Mouse (Mus musculus) heart, embryonic 16.5 days (tissue): Measurements from ENCODE around the gene Cyp4a32. TPM values are rescaled to one million over a fixed set of nuclear protein-coding genes. Genes with fewer than 3 reads are reported as not detected.
"Not testable (repeated sequence)": the region's sequence is repeated elsewhere in the genome, so short reads cannot be mapped to it uniquely, and the experiment has no call there.

Experiments used
- ATAC-seq: fragments of 200-750 bp; cut with Nextera tagmentation; replicated peaks from 2 replicates; pipeline ENCODE4 v1.8.0; 2017; ENCODE audit warnings: moderate number of reproducible peaks; ENCODE audit not compliant: insufficient read depth, low FRiP score; ENCODE audit errors: extremely low read depth
- H3K27ac ChIP-seq: fragments of 300-500 bp; sonication (generic); 2 replicates; pipeline ENCODE4 v1.5.1; 2014; ENCODE audit warnings: mild to moderate bottlenecking, low read length, control low read depth, moderate library complexity
- H3K27me3 ChIP-seq: fragments of 300-500 bp; sonication (generic); 2 replicates; pipeline ENCODE4 v1.6.1; 2014; ENCODE audit warnings: low read length, mixed read lengths; ENCODE audit not compliant: control insufficient read depth, insufficient read depth
- H3K36me3 ChIP-seq: fragments of 300-500 bp; sonication (generic); 2 replicates; pipeline ENCODE4 v1.6.1; 2014; ENCODE audit not compliant: control insufficient read depth, insufficient read depth
- H3K4me1 ChIP-seq: fragments of 300-500 bp; sonication (generic); 2 replicates; pipeline ENCODE4 v1.6.1; 2014; ENCODE audit warnings: low read length, mixed read lengths; ENCODE audit not compliant: control insufficient read depth, insufficient read depth
- H3K4me2 ChIP-seq: fragments of 300-500 bp; sonication (generic); 2 replicates; pipeline ENCODE4 v1.6.1; 2014; ENCODE audit warnings: low read depth, mild to moderate bottlenecking, control low read depth, low read length
- H3K4me3 ChIP-seq: fragments of 300-500 bp; sonication (generic); 2 replicates; pipeline ENCODE4 v1.5.1; 2014; ENCODE audit warnings: mild to moderate bottlenecking, control low read depth, low read length
- H3K9ac ChIP-seq: fragments of 300-500 bp; sonication (generic); 2 replicates; pipeline ENCODE4 v1.6.1; 2014; ENCODE audit warnings: low read length, control low read depth
- H3K9me3 ChIP-seq: fragments of 300-500 bp; sonication (generic); replicated peaks from 2 replicates; pipeline ENCODE4 v1.6.1; 2016; ENCODE audit warnings: low read length; ENCODE audit not compliant: control insufficient read depth
- WGBS: fragments of 180-500 bp; shearing (Covaris S2); extraction: QIAGEN DNeasy Blood & Tissue Kit; methylation state at CpG from one replicate; pipeline ENCODE4 v1.1.7; 2014; 5-methylcytosine and 5-hydroxymethylcytosine counted together
- polyA plus RNA-seq: library from polyadenylated mRNA; unstranded; fragments of >200 nt; fragmentation: Nextera tagmentation; extraction: Ambion mirVana; gene quantifications from 2 replicates; pipeline ENCODE4 v1.2.1, GENCODE M21; 2015

Gene Cyp4a32
- polyA plus RNA-seq, 1 experiment from 2014 or later: not detected

GRCm38 (mm10) chr4:115583036-115583435, 17.7 kb upstream of the Cyp4a32 start:
- ATAC-seq: no peak

GRCm38 (mm10) chr4:115596357-115596756, 4.4 kb upstream of the Cyp4a32 start:
- no peak overlapping the region for H3K27ac ChIP-seq
- 72% methylated on average over 1 of the region's 1 CpGs for WGBS

More at GRCm38 (mm10) chr4:115583036-115583435, 17.7 kb upstream of the Cyp4a32 start:
- no peaks in the 10 kb centered on the region for H3K27me3 ChIP-seq
- H3K36me3 ChIP-seq: no peaks in the 10 kb centered on the region
- H3K4me3 ChIP-seq: no peak overlapping the region
- no peak overlapping the region for H3K4me2 ChIP-seq
- no peak overlapping the region for H3K27ac ChIP-seq
- no peaks in the 10 kb centered on the region for H3K9me3 ChIP-seq
- H3K4me1 ChIP-seq: no peaks in the 10 kb centered on the region
- no peak overlapping the region for H3K9ac ChIP-seq

GRCm38 (mm10) chr4:115596824-115597336, 3.9 kb upstream of the Cyp4a32 start:
- H3K36me3 ChIP-seq: no peaks in the 10 kb centered on the region
- H3K4me3 ChIP-seq: no peak overlapping the region
- WGBS: 60% methylated on average over 2 of the region's 2 CpGs
- H3K4me2 ChIP-seq: no peak overlapping the region
- H3K9me3 ChIP-seq: no peaks in the 10 kb centered on the region
- no peak overlapping the region for H3K27ac ChIP-seq
- no peaks in the 10 kb centered on the region for H3K4me1 ChIP-seq
- H3K9ac ChIP-seq: no peak overlapping the region
- H3K27me3 ChIP-seq: no peaks in the 10 kb centered on the region
- no peak for ATAC-seq

More at GRCm38 (mm10) chr4:115596357-115596756, 4.4 kb upstream of the Cyp4a32 start:
- Histone ChIP-seq H3K4me3 (no peak overlapping the region), H3K36me3 (no peaks in the 10 kb centered on the region), H3K9ac (no peak overlapping the region), H3K9me3 (no peaks in the 10 kb centered on the region), H3K27me3 (no peaks in the 10 kb centered on the region), H3K4me1 (no peaks in the 10 kb centered on the region), H3K4me2 (no peak overlapping the region)
- no peak for ATAC-seq

- Histone ChIP-seq H3K27ac (no peak overlapping the region), H3K9ac (no peak overlapping the region), H3K4me3 (no peak overlapping the region), H3K36me3 (no peaks in the 10 kb centered on the region), H3K27me3 (no peaks in the 10 kb centered on the region), H3K9me3 (no peaks in the 10 kb centered on the region), H3K4me1 (no peaks in the 10 kb centered on the region), H3K4me2 (no peak overlapping the region)
- ATAC-seq: no peak
Measured at GRCm38 (mm10) chr4:115614005-115614404, 13.2 kb downstream of the Cyp4a32 start.

- H3K4me2 ChIP-seq, H3K4me1 ChIP-seq, H3K27me3 ChIP-seq, H3K4me3 ChIP-seq, H3K36me3 ChIP-seq, H3K9me3 ChIP-seq, H3K27ac ChIP-seq, ATAC-seq, H3K9ac ChIP-seq: not testable (repeated sequence)
- WGBS: 94% methylated on average over 3 of the region's 3 CpGs
Measured at GRCm38 (mm10) chr4:115625560-115625959, 24.8 kb downstream of the Cyp4a32 start.

- Histone ChIP-seq H3K36me3 (no peaks in the 10 kb centered on the region), H3K4me2 (no peak overlapping the region), H3K4me3 (no peak overlapping the region), H3K9ac (no peak overlapping the region), H3K27ac (0 out of 2 replicates have a peak overlapping the region, but pooled peaks have one; percentile 36), H3K9me3 (no peaks in the 10 kb centered on the region), H3K27me3 (no peaks in the 10 kb centered on the region), H3K4me1 (peaks cover 4% of the 10 kb centered on the region; the same call in 1 of the 2 replicates)
- ATAC-seq: peak; percentile 58
- 40% methylated on average over 5 of the region's 5 CpGs for WGBS
Measured at GRCm38 (mm10) chr4:115642967-115643754, 42.4 kb downstream of the Cyp4a32 start.

- Histone ChIP-seq H3K9ac (no peak overlapping the region), H3K9me3 (no peaks in the 10 kb centered on the region), H3K4me1 (peaks cover 4% of the 10 kb centered on the region; the same call in 1 of the 2 replicates), H3K36me3 (no peaks in the 10 kb centered on the region), H3K27ac (no peak overlapping the region), H3K4me3 (no peak overlapping the region), H3K4me2 (no peak overlapping the region), H3K27me3 (no peaks in the 10 kb centered on the region)
- ATAC-seq: no peak
Measured at GRCm38 (mm10) chr4:115645371-115645770, 44.6 kb downstream of the Cyp4a32 start.

- no peak within 1 kb of the TSS for H3K27ac ChIP-seq
- peak; percentile 56; the same call in 1 of the 2 replicates for ATAC-seq
- no peak within 1 kb of the TSS for H3K4me2 ChIP-seq
- no peak within 1 kb of the TSS for H3K4me3 ChIP-seq
- H3K27me3 ChIP-seq: no peaks in the 10 kb centered on the region
- H3K4me1 ChIP-seq: peaks cover 4% of the 10 kb centered on the region; the same call in 1 of the 2 replicates
- 70% methylated on average over 9 of the region's 9 CpGs for WGBS
- H3K36me3 ChIP-seq: no peaks in the 10 kb centered on the region
- no peaks in the 10 kb centered on the region for H3K9me3 ChIP-seq
- H3K9ac ChIP-seq: no peak within 1 kb of the TSS
Measured at GRCm38 (mm10) chr4:115647580-115647979, 46.8 kb downstream of the Cyp4a32 start, which contains the start of gene Cyp4b1. Gene Cyp4b1, minus strand, starts transcription at chr4:115647723.

- no peak overlapping the region for H3K27ac ChIP-seq
- H3K4me2 ChIP-seq: no peak overlapping the region
- H3K4me3 ChIP-seq: no peak overlapping the region
- no peak for ATAC-seq
- no peaks in the 10 kb centered on the region for H3K9me3 ChIP-seq
- peaks cover 4% of the 10 kb centered on the region; the same call in 1 of the 2 replicates for H3K4me1 ChIP-seq
- H3K27me3 ChIP-seq: no peaks in the 10 kb centered on the region
- H3K9ac ChIP-seq: no peak overlapping the region
- 41% methylated on average over 2 of the region's 2 CpGs for WGBS
- no peaks in the 10 kb centered on the region for H3K36me3 ChIP-seq
Measured at GRCm38 (mm10) chr4:115648752-115649151, 48.0 kb downstream of the Cyp4a32 start.
